Mouse (Mus musculus): ENCODE results near the gene Rhoh. TPM values are rescaled to one million over a fixed set of nuclear protein-coding genes. Genes with fewer than 3 reads are reported as not detected.

Rhoh gene
- total RNA-seq, 2 experiments from 2014 or later = 0.64 to 0.75 TPM

GRCm38 (mm10) chr5:65858355-65858754 lies 2.7 kb upstream of the Rhoh start:
- no peak for DNase-seq (ENCODE audit: low spot score in 2 of 2)
- intact Hi-C loops (cut with DNase I) = no loop called here

DNA sequence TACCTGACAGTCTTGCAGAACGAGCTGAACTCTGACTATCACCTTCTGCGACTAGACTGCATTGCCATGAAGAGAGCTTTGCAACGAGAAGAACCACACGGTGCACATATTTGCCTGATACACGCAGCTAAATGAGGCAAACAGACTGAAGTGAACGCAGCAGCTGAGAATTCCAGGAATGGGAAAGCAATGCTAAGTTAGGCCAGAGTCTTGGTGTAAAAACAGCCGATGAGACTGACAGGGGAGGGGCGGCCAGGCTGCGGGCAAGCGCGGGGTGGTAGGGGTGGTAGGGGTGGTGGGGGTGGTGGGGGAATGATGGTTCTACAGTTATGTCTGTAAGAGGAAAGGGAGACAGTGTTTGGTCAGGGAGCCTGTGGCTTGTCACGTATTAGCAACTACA lies 2.1 kb upstream of the Rhoh start:
- DNase-seq (ENCODE audit: low spot score in 2 of 2) = no peak

DNA sequence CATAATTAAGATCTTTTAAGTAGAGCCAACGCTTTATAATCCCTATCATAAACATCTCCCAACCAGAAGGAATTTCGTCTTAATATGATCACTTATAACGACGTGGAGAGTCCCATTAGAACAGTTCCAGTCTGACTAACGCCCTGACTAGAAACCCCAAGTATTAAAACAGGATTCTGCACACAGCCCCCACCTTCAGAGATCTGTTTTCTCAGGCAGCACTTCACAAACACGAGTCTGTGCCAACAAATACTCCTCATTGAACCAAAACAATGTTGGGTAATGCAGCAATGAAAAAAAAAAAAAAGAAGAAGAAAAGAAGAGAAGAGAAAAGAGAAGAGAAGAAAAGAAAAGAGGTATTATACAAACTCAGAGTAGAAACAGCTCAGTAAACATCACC lies 1.6 kb upstream of the Rhoh start:
- intact Hi-C loops (cut with DNase I) = no loop called here
- DNase-seq (ENCODE audit: low spot score in 2 of 2) = no peak

More for the DNA sequence above, 2.1 kb upstream of the Rhoh start:
- intact Hi-C loops (cut with DNase I) = no loop called here

- peak in 1 of 2 experiments; percentile 3 for DNase-seq (ENCODE audit: low spot score in 2 of 2)
- intact Hi-C loops (cut with DNase I) = no loop called here
Measured at GRCm38 (mm10) chr5:65860281-65861000, 572 bp upstream of the Rhoh start.

DNA sequence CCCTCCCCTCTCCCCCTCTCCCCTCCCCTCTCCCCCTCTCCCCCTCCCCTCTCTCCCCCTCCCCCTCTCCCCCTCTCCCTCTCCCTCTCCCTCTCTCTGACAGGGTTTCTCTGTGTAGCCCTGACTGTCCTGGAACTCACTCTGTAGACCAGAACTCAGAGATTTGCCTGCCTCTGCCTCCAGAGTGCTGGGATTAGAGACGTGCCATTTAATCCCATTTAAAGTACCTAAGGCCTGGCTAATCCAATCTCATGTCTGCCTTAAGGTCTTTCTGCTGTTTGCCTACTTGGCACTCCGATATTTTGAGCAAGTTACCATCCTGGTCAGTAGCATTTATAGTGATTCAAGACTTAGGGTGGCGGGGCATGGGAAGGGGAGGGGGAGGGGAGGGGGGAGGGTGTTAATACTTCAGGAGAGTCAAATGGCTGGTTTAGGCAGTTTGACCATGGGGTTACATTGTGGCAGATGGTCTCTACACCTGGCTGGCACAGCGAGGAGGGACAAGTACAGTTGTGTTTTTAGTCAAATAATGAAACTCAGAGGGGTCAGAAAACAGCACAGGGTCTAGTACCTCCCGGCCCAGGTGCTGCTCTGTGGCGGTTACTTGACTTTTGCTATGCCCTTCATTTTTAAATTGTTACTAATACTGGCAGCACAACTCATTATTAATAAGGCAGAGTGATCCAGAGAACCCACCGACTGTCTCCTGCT lies 1.4 kb downstream of the Rhoh start:
- DNase-seq (ENCODE audit: low spot score in 2 of 2) = no peak
- intact Hi-C loops (cut with DNase I) = no loop called here

- intact Hi-C loops (cut with DNase I) = no loop called here
- DNase-seq (ENCODE audit: low spot score in 2 of 2) = peak; percentile 4 to 11
Measured at GRCm38 (mm10) chr5:65863349-65863749, 2.3 kb downstream of the Rhoh start.

GRCm38 (mm10) chr5:65864486-65864885 lies 3.5 kb downstream of the Rhoh start:
- intact Hi-C loops (cut with DNase I) = no loop called here
- DNase-seq (ENCODE audit: low spot score in 2 of 2) = no peak

DNA sequence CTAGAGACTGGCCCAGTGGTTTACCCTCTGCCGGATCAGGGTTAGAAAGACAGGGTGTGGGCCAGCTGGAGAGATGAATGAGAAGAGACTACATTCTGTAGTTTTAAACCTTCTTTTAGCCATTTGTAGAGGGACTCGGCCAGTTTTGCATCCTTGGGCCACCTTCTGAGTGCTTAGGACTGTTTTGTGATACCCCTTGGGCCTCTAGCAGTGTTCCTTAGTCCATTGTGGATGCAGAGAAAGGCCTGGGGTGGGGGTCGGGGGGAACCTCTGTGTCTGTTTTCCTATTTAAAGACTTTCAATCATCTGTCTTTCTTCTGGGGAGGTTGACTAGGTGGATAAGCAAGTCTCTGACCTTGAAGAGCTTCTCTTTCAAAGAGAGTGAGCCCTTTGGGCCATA lies 3.9 kb downstream of the Rhoh start:
- intact Hi-C loops (cut with DNase I) = no loop called here
- no peak for DNase-seq (ENCODE audit: low spot score in 2 of 2)

GRCm38 (mm10) chr5:65866591-65866990 lies 5.6 kb downstream of the Rhoh start:
- intact Hi-C loops (cut with DNase I) = no loop called here
- no peak for DNase-seq (ENCODE audit: low spot score in 2 of 2)

GRCm38 (mm10) chr5:65867380-65868116 lies 6.5 kb downstream of the Rhoh start:
- DNase-seq (ENCODE audit: low spot score in 2 of 2) = no peak

DNA sequence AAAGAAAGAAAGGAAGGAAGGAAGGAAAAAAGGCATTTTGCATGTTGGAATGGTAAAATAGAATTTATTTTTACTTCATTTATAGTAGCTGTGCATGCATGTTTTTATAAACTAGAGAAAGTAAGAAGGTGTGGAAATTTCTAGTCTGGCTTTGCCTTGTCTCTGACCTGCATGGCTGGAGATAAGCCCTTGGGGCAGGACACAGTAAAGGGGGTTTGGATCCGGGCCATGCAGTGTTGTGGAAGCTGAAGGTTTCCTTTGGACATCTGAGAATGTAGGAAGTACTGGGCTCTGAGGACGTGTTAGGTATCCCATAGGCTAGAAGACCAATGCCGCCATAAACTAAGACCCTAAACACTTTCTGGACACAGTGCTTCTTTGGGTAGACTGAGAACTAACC lies 7.4 kb downstream of the Rhoh start:
- intact Hi-C loops (cut with DNase I) = no loop called here
- no peak for DNase-seq (ENCODE audit: low spot score in 2 of 2)

More at GRCm38 (mm10) chr5:65867380-65868116, 6.5 kb downstream of the Rhoh start:
- intact Hi-C loops (cut with DNase I) = no loop called here

DNA sequence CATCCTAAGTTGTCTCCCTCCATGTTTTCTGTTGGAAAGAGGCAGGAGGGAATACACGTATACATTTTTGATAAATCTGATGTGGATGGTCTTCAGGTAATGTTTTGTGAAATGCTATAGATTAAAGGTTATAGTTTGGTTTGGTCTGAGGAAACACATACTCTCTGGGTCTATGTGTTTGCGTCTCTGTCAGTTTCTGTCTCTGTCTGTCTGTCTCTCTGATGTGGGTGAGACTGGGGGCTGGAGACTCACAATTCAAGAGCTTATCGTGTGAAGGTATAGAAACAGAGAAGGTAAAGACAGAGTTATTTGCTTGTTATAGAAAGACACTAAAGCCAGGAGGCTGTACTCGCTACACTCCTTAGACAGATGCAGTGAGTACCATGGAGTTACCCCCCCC lies 8.6 kb downstream of the Rhoh start:
- DNase-seq (ENCODE audit: low spot score in 2 of 2) = no peak
- intact Hi-C loops (cut with DNase I) = no loop called here

DNA sequence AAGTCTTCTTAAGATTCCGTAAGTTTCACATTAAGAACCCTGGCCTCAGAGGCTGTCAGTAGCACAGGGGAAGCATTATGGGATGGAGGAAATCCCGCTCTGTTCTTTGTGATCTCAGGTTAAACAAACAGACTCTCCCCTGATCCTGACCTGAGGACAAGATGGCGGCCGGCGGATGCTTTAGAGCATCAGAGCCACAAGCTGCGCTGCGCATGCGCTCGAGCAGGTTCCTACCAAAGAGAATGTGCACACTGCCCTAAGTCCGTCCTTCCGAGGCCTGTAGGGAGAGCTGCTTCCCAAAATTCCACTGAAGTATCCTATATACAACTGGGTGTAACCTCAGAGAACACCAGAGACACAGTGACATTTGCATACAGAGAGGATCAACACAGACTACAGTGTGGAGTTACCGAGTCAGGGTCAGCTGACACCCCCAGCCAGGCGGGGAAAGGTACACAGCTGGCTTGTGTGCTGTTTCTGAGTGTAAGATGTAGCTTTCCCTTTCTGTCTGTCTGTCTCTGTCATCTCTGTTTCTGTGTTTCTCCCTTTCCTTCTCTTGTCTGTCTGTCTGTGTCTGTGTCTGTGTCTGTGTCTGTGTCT lies 10.4 kb downstream of the Rhoh start:
- DNase-seq (ENCODE audit: low spot score in 2 of 2) = no peak
- intact Hi-C loops (cut with DNase I) = no loop called here

- intact Hi-C loops (cut with DNase I) = no loop called here
- DNase-seq (ENCODE audit: low spot score in 2 of 2) = no peak
Measured at GRCm38 (mm10) chr5:65873212-65873611, 12.2 kb downstream of the Rhoh start.

DNA sequence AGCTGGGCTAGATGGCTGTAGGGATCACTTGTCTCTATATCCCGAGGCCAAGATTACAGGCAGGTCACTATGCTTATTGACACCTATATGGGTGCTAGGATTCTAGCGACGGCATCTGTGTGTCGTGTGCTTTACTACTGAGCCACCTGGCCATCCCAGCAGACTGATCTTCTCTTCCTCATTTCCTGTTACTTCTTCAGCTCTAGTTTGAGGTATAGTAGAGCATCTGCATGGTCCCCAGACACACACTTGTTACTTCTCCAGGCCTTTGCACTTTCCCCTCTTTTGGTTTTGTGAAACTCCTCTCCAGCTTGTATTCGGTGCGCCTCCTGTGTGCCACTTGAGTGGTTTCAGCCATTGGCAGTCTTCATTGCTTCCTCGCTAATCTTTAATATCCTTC lies 14.3 kb downstream of the Rhoh start:
- no peak for DNase-seq (ENCODE audit: low spot score in 2 of 2)
- intact Hi-C loops (cut with DNase I) = no loop called here

- intact Hi-C loops (cut with DNase I) = no loop called here
- DNase-seq (ENCODE audit: low spot score in 2 of 2) = no peak
Measured at GRCm38 (mm10) chr5:65878367-65878766, 17.4 kb downstream of the Rhoh start.

DNA sequence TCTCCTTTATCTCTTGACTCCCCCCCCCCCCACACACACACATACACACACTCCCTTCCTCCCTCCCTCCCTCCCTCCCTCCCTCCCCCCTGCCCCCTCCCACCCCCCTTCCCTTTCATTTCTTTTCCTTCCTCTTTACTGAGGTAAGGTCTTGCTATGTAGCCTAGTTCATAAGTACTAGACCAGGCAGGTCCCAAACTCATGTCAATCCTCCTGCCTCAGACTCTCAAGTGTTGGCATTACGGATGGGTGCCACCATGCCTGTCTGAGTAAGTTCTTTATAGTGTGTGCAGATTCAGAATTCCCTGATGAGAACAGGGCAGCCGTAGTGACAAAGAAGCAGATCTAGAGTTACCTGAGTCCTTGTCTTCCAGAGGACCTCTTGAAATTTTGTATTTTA lies 20.2 kb downstream of the Rhoh start:
- no peak for DNase-seq (ENCODE audit: low spot score in 2 of 2)
- intact Hi-C loops (cut with DNase I) = no loop called here

GRCm38 (mm10) chr5:65882476-65883205 lies 21.6 kb downstream of the Rhoh start:
- no peak for DNase-seq (ENCODE audit: low spot score in 2 of 2)
- intact Hi-C loops (cut with DNase I) = no loop called here

GRCm38 (mm10) chr5:65883355-65883754 lies 22.3 kb downstream of the Rhoh start:
- intact Hi-C loops (cut with DNase I) = no loop called here
- DNase-seq (ENCODE audit: low spot score in 2 of 2) = no peak
